Mouse (Mus musculus) bone marrow macrophage, adult 2 months (primary cell): ENCODE results near the gene Olfr631.

Source experiments
- CTCF ChIP-seq: IDR thresholded peaks from 2 replicates; pipeline ENCODE4 v1.5.1; 2012; ENCODE audit warnings: low read depth, mild to moderate bottlenecking, low read length, moderate library complexity
- POLR2A ChIP-seq: IDR thresholded peaks from 2 replicates; pipeline ENCODE4 v1.6.1; 2012; ENCODE audit warnings: mild to moderate bottlenecking, low read depth, low read length, borderline replicate concordance

DNA sequence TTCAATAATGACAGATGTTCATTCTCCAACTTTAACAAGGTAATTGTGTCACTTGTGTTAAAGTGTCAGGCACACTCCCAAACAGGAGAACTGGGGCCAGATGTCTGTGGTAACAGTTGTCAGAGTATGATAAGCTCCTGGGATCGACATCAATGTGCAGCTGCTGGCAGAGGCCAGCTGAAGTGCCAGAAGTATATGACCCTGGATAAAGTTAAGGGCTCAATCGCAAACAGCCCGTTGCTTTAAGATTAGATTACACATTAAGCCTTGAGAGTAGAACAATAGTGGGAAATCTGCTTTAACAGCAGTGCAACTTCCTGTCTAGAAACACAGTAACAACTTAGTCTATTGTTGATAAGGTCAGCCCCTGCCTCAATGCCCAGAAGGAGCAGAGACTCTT, 18.6 kb upstream of the Olfr631 start:
- TF ChIP-seq CTCF (no peak), POLR2A (no peak)
